Mouse (Mus musculus) ovary, postnatal 10 days (tissue): ENCODE measurements at regions not wholly inside any gene's neighbourhood (a gene's known extent, or its start where the extent isn't known, plus 50 kb on each side); places are given as distances from the start of the nearest gene placed in this dataset.
"Not testable (repeated sequence)": the region's sequence is repeated elsewhere in the genome, so short reads cannot be mapped to it uniquely, and the experiment has no call there.

Experiments
- DNase-seq: peaks from one replicate; pipeline ENCODE4 v3.0.0; 2022; ENCODE audit warnings: low spot score

GRCm38 (mm10) chr8:39833251-39833650, 841.6 kb upstream of the Adam24 start:
- DNase-seq, result no peak

- DNase-seq, result no peak
These were observed 828.0 kb upstream of the Adam24 start for GRCm38 (mm10) chr8:39846854-39847253.

GRCm38 (mm10) chr8:39862544-39862943, 812.3 kb upstream of the Adam24 start:
- no peak for DNase-seq

- no peak for DNase-seq
These were observed 772.6 kb upstream of the Adam24 start for GRCm38 (mm10) chr8:39902251-39902650.

GRCm38 (mm10) chr8:39912926-39913325, 762.0 kb upstream of the Adam24 start:
- no peak for DNase-seq

- DNase-seq, result no peak
These were observed 753.5 kb upstream of the Adam24 start for GRCm38 (mm10) chr8:39921336-39921735.

GRCm38 (mm10) chr8:39923741-39924140, 751.1 kb upstream of the Adam24 start:
- DNase-seq, result no peak

- DNase-seq, result no peak
These were observed 724.5 kb upstream of the Adam24 start for GRCm38 (mm10) chr8:39950178-39950896.

- DNase-seq, result no peak
These were observed 720.4 kb upstream of the Adam24 start for GRCm38 (mm10) chr8:39954497-39954896.

- DNase-seq, result no peak
These were observed 720.0 kb upstream of the Adam24 start for GRCm38 (mm10) chr8:39954924-39955323.

GRCm38 (mm10) chr8:40005207-40005837, 669.6 kb upstream of the Adam24 start:
- no peak for DNase-seq

- DNase-seq, result no peak
These were observed 655.5 kb upstream of the Adam24 start for GRCm38 (mm10) chr8:40019281-40019943.

GRCm38 (mm10) chr8:40064145-40064544, 610.7 kb upstream of the Adam24 start:
- DNase-seq, result no peak

- no peak for DNase-seq
These were observed 603.7 kb upstream of the Adam24 start for GRCm38 (mm10) chr8:40071131-40071530.

- DNase-seq, result not testable (repeated sequence)
These were observed 593.9 kb upstream of the Adam24 start for GRCm38 (mm10) chr8:40080976-40081375.

- DNase-seq, result no peak
These were observed 590.7 kb upstream of the Adam24 start for GRCm38 (mm10) chr8:40084129-40084528.

- DNase-seq, result no peak
These were observed 585.5 kb upstream of the Adam24 start for GRCm38 (mm10) chr8:40089377-40089776.

GRCm38 (mm10) chr8:40124402-40124801, 550.5 kb upstream of the Adam24 start:
- no peak for DNase-seq

- no peak for DNase-seq
These were observed 547.7 kb upstream of the Adam24 start for GRCm38 (mm10) chr8:40127141-40127540.

- DNase-seq, result no peak
These were observed 542.1 kb upstream of the Adam24 start for GRCm38 (mm10) chr8:40132662-40133257.

- DNase-seq, result peak; percentile 19
These were observed 523.7 kb upstream of the Adam24 start for GRCm38 (mm10) chr8:40150911-40151797.

- DNase-seq, result no peak
These were observed 522.4 kb upstream of the Adam24 start for GRCm38 (mm10) chr8:40152451-40152850.
